13 mouse cellular contexts compared by ENCODE assay signal in the genomic region with DNA sequence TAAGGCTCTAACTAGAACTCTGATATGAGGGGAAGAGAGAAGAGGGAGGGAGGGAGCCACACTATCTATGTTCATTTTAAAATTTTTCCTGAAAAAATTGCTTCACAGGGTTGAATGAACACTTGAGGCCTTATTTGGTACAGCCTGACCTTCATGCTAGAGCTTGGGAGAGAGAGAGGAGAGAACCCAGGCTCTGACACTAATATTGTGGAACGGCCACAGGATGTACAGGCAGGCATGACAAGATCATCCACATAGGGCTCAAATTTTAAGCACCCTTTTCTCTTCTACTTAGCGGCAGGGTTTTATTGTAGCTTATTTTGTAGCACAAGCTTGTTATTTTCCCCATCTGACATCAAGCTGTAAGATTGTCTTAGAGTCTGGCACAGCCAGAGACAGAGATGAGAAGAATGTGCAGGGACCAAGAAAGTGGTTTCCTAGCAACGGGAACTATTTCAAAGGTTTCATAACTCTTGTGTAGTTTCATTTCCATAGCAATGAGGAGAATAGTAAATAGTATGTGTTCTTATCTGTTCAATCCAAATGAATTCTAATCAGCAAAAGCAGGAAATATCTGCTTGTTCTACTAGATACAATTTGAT.
DNase-seq lines count a peak whose midpoint lies in the region; ATAC-seq and TF ChIP-seq lines count a peak whose summit lies in the region.
"Had no signal": no experiment of that assay in that cellular context is flagged by ENCODE, and none has a peak within 500 bp of the region (broad histone marks: within the 10 kb centered on the region; RNA-seq: fewer than 3 reads in every experiment).

No protein-coding gene starts in this region.

- H3K27ac ChIP-seq in left cerebral cortex, adult 2 months = peak overlapping the region; percentile 86
- H3K27ac ChIP-seq in forebrain, postnatal 0 days (ENCODE audit: low read depth, low read length) = peak overlapping the region; percentile 75
- peak overlapping the region; percentile 69 for H3K27ac ChIP-seq in midbrain, embryonic 15.5 days
- H3K27ac ChIP-seq: heart, embryonic 10.5 days; liver, embryonic 15.5 days; stomach, postnatal 0 days had no signal

- no peaks in the 10 kb centered on the region for H3K27me3 ChIP-seq in forebrain, postnatal 0 days (ENCODE audit: insufficient read depth, low read length)
- H3K27me3 ChIP-seq in midbrain, embryonic 15.5 days (replicated peaks) = no peaks in the 10 kb centered on the region
- H3K27me3 ChIP-seq: CH12.LX; liver, embryonic 15.5 days had no signal

- DNase-seq in left cerebral cortex, adult 2 months (ENCODE audit: extremely low spot score in 1 of 2, low spot score in 2 of 2) = no peak
- DNase-seq in left cerebral cortex, adult 8-10 months (ENCODE audit: low spot score in 2 of 2) = no peak
- peak; percentile 64 for DNase-seq in brain, embryonic 18.5 days (ENCODE audit: low read depth, low spot score)
- DNase-seq in forebrain, postnatal 0 days = peak; percentile 70
- no peak for DNase-seq in spleen, postnatal 10 days (ENCODE audit: low spot score in 2 of 2)
- DNase-seq in cerebellum, postnatal 10 days = no peak

- H3K4me2 ChIP-seq in forebrain, postnatal 0 days (ENCODE audit: low read depth) = no peak overlapping the region
- no peak overlapping the region for H3K4me2 ChIP-seq in midbrain, embryonic 15.5 days
- H3K4me2 ChIP-seq: liver, embryonic 15.5 days had no signal

- peak; percentile 89 for ATAC-seq in forebrain, postnatal 0 days
- peak; percentile 87 for ATAC-seq in midbrain, embryonic 15.5 days (replicated peaks)
- ATAC-seq: inflammation-experienced regulatory T-cells, adult 6 months had no signal

- 17% methylated on average over 3 of the region's 3 CpGs for WGBS in forebrain, postnatal 0 days
- 14% methylated on average over 3 of the region's 3 CpGs for WGBS in midbrain, embryonic 15.5 days

- no peak for TF ChIP-seq CTCF in left cerebral cortex, adult 2 months (IDR thresholded peaks at IDR 0.05)
- no peak for TF ChIP-seq CTCF in forebrain, postnatal 0 days (IDR thresholded peaks at IDR 0.05; ENCODE audit: low read depth)

- intact Hi-C loops in left cerebral cortex, adult 2 months (cut with DNase I) = no loop called here

- H3K36me3 ChIP-seq in forebrain, postnatal 0 days (ENCODE audit: insufficient read depth) = peaks cover 3% of the 10 kb centered on the region; the same call in 1 of the 2 replicates
- no peaks in the 10 kb centered on the region; the same call in 1 of the 2 replicates for H3K36me3 ChIP-seq in midbrain, embryonic 15.5 days (replicated peaks)
- H3K36me3 ChIP-seq: heart, embryonic 10.5 days; liver, embryonic 15.5 days had no signal

- no peak overlapping the region for H3K4me3 ChIP-seq in left cerebral cortex, adult 2 months
- no peak overlapping the region for H3K4me3 ChIP-seq in forebrain, postnatal 0 days (ENCODE audit: low read depth, low read length)
- H3K4me3 ChIP-seq in midbrain, embryonic 15.5 days = no peak overlapping the region
- H3K4me3 ChIP-seq: heart, embryonic 10.5 days; liver, embryonic 15.5 days; myocyte had no signal

- peaks cover 19% of the 10 kb centered on the region for H3K4me1 ChIP-seq in forebrain, postnatal 0 days (ENCODE audit: insufficient read depth)
- peaks cover 20% of the 10 kb centered on the region for H3K4me1 ChIP-seq in midbrain, embryonic 15.5 days
- H3K4me1 ChIP-seq: heart, embryonic 10.5 days; liver, embryonic 15.5 days had no signal

- H3K9me3 ChIP-seq in forebrain, postnatal 0 days (ENCODE audit: low read length) = no peaks in the 10 kb centered on the region
- no peaks in the 10 kb centered on the region for H3K9me3 ChIP-seq in midbrain, embryonic 15.5 days
- H3K9me3 ChIP-seq: heart, embryonic 10.5 days; liver, embryonic 15.5 days had no signal

- H3K9ac ChIP-seq in forebrain, postnatal 0 days = no peak overlapping the region
- no peak overlapping the region for H3K9ac ChIP-seq in midbrain, embryonic 15.5 days
- H3K9ac ChIP-seq: liver, embryonic 15.5 days had no signal

Comparison
In these comparisons a context has a peak if more than half of its experiments do, and no peak if none do; other contexts are left out.
1. DNase-seq: peak in brain, embryonic 18.5 days (single experiment) and forebrain, postnatal 0 days (single experiment); none in left cerebral cortex, adult 2 months (0 of 2), left cerebral cortex, adult 8-10 months (0 of 2), spleen, postnatal 10 days (0 of 2) and cerebellum, postnatal 10 days (0 of 2).
2. Peak in every context shown above with its lines, with median percentiles within 50 percentile points of each other: H3K27ac ChIP-seq.